Mouse (Mus musculus) kidney, adult 2 months (tissue): ENCODE results near the gene Khdc4.

Source experiments
- CTCF ChIP-seq: fragments of 200-500 bp; conservative IDR thresholded peaks from 2 replicates; pipeline ENCODE4 v1.5.1; 2011; ENCODE audit warnings: low read depth, mild to moderate bottlenecking, control low read depth, low read length, moderate library complexity, mixed read lengths; ENCODE audit not compliant: insufficient read depth, insufficient read length
- POLR2A ChIP-seq: fragments of 200-500 bp; IDR thresholded peaks from one replicate; pipeline ENCODE4 v1.6.1; 2011; ENCODE audit warnings: low read depth, low read length, control low read depth

GRCm38 (mm10) chr3:88677399-88677798, 8.2 kb upstream of the Khdc4 start:
- TF ChIP-seq POLR2A (no peak), CTCF (peak; percentile 81)
